Mouse (Mus musculus) midbrain, embryonic 13.5 days (tissue): ENCODE measurements around the gene Dbn1. TPM values are rescaled to one million over a fixed set of nuclear protein-coding genes. Genes with fewer than 3 reads are reported as not detected.

Experiments used
- ATAC-seq: fragments of 200-750 bp; cut with Nextera tagmentation; 2 replicates; pipeline ENCODE4 v1.8.0; 2017; ENCODE audit warnings: mild to moderate bottlenecking, moderate TSS enrichment, moderate library complexity
- H3K27ac ChIP-seq: fragments of 300-500 bp; sonication (generic); 2 replicates; pipeline ENCODE4 v1.5.1; 2015; ENCODE audit warnings: inconsistent platforms, mild to moderate bottlenecking, moderate library complexity
- H3K27me3 ChIP-seq: fragments of 300-500 bp; sonication (generic); 2 replicates; pipeline ENCODE4 v1.6.1; 2015; ENCODE audit warnings: mild to moderate bottlenecking, inconsistent platforms
- H3K36me3 ChIP-seq: fragments of 300-500 bp; sonication (generic); 2 replicates; pipeline ENCODE4 v1.6.1; 2015; ENCODE audit warnings: mild to moderate bottlenecking, inconsistent platforms
- H3K4me1 ChIP-seq: fragments of 300-500 bp; sonication (generic); replicated peaks from 2 replicates; pipeline ENCODE4 v1.6.1; 2015; ENCODE audit warnings: inconsistent platforms
- H3K4me2 ChIP-seq: fragments of 300-500 bp; sonication (generic); replicated peaks from 2 replicates; pipeline ENCODE4 v1.6.1; 2015; ENCODE audit warnings: moderate library complexity, mild to moderate bottlenecking, inconsistent platforms
- H3K4me3 ChIP-seq: fragments of 300-500 bp; sonication (generic); replicated peaks from 2 replicates; pipeline ENCODE4 v1.5.1; 2015; ENCODE audit warnings: mild to moderate bottlenecking, inconsistent platforms
- H3K9ac ChIP-seq: fragments of 300-500 bp; sonication (generic); replicated peaks from 2 replicates; pipeline ENCODE4 v1.6.1; 2015; ENCODE audit warnings: mild to moderate bottlenecking, inconsistent platforms
- H3K9me3 ChIP-seq: fragments of 300-500 bp; sonication (generic); 2 replicates; pipeline ENCODE4 v1.6.1; 2016; ENCODE audit warnings: mild to moderate bottlenecking, inconsistent platforms
- WGBS: fragments of 180-500 bp; shearing (Covaris S2); methylation state at CpG from one replicate; pipeline ENCODE4 v1.1.7; 2015; 5-methylcytosine and 5-hydroxymethylcytosine counted together
- polyA plus RNA-seq: library from polyadenylated mRNA; unstranded; fragments of >200 nt; fragmentation: Nextera tagmentation; extraction: Ambion mirVana; gene quantifications from 2 replicates; pipeline ENCODE4 v1.2.1, GENCODE M21; 2015

Dbn1 gene
- 655 and 674 TPM in 2 replicates for polyA plus RNA-seq

DNA sequence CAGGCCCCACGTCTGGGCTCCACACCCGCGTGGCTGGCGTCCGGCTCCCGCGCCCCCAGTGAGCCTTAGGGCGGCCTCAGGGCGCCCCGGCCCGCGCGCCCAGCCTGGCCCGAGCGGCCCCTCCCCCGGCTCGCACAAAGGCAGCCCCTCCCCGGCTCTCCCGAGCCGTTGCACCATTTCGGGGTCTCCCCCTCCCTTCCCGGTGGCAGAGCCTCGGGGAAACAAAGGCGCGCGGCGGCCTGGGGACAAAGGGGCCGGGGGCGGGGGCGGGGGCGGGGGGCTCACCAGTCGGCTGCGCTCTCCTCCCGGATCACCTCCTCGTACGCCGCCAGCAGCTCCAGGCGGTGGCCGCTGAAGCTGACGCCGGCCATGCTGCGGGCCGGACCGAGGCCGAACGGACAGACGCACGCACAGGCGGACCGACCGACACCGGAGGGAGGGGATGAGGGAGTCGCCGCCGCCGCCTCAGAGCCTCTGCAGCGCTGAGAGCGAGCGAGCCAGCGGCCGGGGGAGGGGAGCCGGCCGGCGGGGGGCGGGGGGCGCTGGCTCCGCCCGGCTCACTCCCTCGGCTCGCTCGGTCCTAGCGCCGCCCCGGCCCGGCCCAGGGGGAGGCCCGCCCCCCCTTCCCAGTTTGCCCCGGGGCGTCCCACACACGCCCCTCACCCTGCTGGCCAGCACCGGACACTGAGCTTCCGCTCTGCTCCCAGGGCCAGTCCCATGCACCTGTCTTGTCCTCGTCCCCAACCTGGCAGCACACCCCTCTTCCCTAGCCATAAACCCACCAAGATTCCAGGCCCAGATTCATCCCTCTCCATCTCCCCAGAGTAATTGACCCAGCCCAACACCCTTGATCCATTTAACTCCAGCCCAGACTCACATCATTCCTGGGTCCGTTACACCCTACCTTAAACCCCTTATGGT is at the start of gene Dbn1:
Gene Dbn1, minus strand, starts transcription at position 534 of the 921 bp plus-strand sequence.
- peak within 1 kb of the TSS; percentile 97 for H3K4me3 ChIP-seq
- peaks cover 5% of the 10 kb centered on the region; the same call in 1 of the 2 replicates for H3K36me3 ChIP-seq
- H3K27ac ChIP-seq = peak within 1 kb of the TSS; percentile 100
- peak within 1 kb of the TSS; percentile 100 for H3K9ac ChIP-seq
- peak; percentile 78 for ATAC-seq
- peaks cover 48% of the 10 kb centered on the region for H3K4me1 ChIP-seq
- WGBS = under 1% methylated on average over 53 of the region's 83 CpGs
- H3K4me2 ChIP-seq = peak within 1 kb of the TSS; percentile 100
- H3K9me3 ChIP-seq = no peaks in the 10 kb centered on the region
- H3K27me3 ChIP-seq = no peaks in the 10 kb centered on the region

DNA sequence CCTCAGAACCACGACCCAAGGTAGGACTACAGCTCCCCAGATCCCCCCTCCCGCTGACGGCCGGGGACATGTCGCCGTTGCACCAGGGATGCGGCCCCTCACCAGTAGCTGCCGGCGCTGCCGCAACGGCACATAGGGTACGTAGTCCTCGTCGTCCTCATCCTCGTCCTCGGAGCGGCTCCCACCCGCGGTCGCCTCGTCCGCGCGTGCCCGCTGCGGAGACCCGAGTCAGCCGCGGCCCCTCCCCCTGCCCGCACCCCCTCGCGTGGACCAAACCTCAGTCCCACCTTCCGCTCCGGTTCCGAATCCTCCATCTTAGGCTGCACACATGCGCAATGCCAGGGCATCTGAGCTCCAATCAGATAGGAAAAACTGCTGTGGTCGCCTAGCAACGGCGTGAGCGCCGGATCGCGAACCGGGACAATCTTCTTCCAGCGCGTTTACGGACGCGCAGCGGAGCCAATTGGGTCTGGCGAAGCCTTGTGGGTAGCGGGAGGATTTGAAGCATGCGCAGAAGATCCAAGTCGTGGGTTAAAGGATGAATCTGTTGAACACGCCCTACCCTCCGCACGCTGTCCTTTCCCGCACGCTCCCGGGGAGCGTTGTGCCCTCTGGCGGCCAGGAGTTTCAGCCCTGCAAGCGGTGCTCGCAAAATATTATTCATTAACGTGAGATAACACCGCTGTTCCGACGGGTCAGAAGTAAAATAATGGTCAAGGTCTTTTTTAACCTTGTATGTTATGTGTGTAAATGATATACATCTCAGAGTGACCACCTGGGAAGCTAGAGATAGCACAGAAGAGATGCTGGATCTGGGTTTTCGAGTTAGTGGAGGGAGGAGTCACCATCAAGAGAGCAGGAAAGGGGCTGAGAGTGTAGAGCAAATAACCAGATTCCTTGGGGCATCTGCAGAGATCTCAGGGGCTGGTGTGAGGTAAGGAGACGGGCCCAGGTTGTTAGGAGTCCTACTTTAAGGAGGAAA is 48.6 kb upstream of the Dbn1 start, which contains the start of gene Ddx41:
Gene Ddx41, minus strand, starts transcription at position 465 of the 982 bp plus-strand sequence.
- H3K4me3 ChIP-seq = peak within 1 kb of the TSS; percentile 80
- WGBS = under 1% methylated on average over 70 of the region's 70 CpGs
- H3K9ac ChIP-seq = peak within 1 kb of the TSS; percentile 83
- peaks cover 17% of the 10 kb centered on the region for H3K4me1 ChIP-seq
- peak; percentile 98 for ATAC-seq
- H3K27ac ChIP-seq = peak within 1 kb of the TSS; percentile 84
- no peaks in the 10 kb centered on the region for H3K9me3 ChIP-seq
- peaks cover 79% of the 10 kb centered on the region for H3K36me3 ChIP-seq
- H3K27me3 ChIP-seq = no peaks in the 10 kb centered on the region
- peak within 1 kb of the TSS; percentile 94 for H3K4me2 ChIP-seq

DNA sequence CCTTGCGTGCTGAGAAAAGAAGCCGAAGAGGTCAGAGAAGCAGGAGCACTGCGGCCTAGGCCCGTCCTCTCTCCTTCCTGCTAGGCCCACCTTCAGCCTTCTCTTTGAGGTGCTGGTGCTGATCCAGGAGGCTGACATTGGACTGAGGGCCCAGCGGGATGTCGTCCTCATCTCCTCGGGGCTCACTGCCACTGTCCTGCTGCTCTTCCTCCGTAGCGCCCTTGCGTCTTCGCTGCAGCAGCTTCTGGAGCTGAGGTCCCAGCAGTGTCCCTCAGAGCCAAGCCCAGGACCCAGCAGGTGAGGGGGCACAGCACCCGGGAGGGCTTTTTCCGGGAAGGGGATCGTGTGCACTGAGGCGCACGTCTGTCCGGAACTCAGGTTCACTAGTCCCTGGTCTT is 47.9 kb upstream of the Dbn1 start:
- H3K27ac ChIP-seq = peak overlapping the region; percentile 84
- H3K9me3 ChIP-seq = no peaks in the 10 kb centered on the region
- H3K4me2 ChIP-seq = peak overlapping the region; percentile 94
- peaks cover 17% of the 10 kb centered on the region for H3K4me1 ChIP-seq
- H3K4me3 ChIP-seq = peak overlapping the region; percentile 80
- H3K27me3 ChIP-seq = no peaks in the 10 kb centered on the region
- no peak for ATAC-seq
- H3K9ac ChIP-seq = peak overlapping the region; percentile 83
- WGBS = 19% methylated on average over 17 of the region's 17 CpGs
- H3K36me3 ChIP-seq = peaks cover 79% of the 10 kb centered on the region

DNA sequence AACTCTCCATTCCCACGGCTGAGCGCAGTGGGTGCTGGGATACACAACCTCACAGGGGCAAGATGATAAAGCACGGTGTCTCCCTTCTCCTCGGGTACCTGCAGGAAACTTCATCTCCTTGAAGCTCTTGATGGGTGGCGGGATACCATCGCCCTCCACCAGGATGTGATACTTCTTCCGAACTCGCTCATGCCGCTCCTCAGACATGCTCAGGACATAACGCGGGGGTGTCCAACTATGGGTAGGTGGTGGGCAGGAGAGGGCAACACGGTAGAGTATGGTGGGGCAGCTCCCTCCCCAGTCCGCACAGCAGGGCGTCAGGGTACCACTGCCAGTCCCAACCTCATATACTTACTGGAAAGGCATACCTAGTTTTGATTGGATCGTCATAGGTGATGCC is 47.3 kb upstream of the Dbn1 start:
- H3K36me3 ChIP-seq = peaks cover 79% of the 10 kb centered on the region
- H3K9me3 ChIP-seq = no peaks in the 10 kb centered on the region
- peak overlapping the region; percentile 94 for H3K4me2 ChIP-seq
- no peak overlapping the region for H3K27ac ChIP-seq
- peaks cover 17% of the 10 kb centered on the region for H3K4me1 ChIP-seq
- peak overlapping the region; percentile 83; the same call in 1 of the 2 replicates for H3K9ac ChIP-seq
- WGBS = 93% methylated on average over 15 of the region's 15 CpGs
- peak overlapping the region; percentile 80 for H3K4me3 ChIP-seq
- H3K27me3 ChIP-seq = no peaks in the 10 kb centered on the region
- no peak for ATAC-seq

DNA sequence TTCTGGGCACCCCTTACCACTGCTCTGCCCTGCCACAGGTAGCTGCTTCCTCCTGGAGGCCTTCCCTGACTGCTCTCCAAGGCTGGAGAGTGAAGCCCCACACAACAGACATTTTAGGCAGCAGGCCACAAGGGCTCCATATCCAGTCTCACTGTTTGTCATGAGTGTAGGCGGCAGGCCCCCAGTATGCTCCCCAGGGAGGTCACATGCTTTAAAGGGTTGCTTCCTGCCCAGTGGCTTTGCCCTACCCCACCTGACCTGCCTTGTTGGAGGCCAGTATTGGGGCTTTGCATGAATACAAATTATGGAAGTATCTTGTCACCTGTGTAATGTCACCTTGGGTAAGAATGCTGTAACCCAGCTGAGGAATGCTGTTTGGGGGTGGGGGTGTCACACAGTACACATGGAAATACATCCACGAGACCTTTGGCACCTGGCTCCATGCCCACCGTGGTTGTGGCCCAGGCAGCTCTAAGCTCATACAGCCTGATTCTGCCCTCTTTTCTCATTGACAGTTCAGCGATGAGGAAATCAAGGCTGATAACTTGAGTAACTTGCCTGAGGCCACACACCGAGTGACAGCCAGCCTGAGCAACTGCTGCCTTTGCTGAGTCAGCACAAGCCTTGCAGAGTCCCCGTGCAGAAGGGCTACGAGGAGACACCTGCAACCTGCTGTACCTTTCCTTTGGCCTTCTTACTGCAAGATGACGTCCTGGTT is 41.4 kb upstream of the Dbn1 start, which contains the start of gene Dok3:
Gene Dok3, minus strand, starts transcription at position 99 of the 718 bp plus-strand sequence.
- no peak within 1 kb of the TSS for H3K4me3 ChIP-seq
- 87% methylated on average over 8 of the region's 8 CpGs for WGBS
- no peak within 1 kb of the TSS for H3K9ac ChIP-seq
- H3K27ac ChIP-seq = no peak within 1 kb of the TSS
- H3K4me2 ChIP-seq = no peak within 1 kb of the TSS
- no peaks in the 10 kb centered on the region for H3K4me1 ChIP-seq
- peaks cover 57% of the 10 kb centered on the region for H3K36me3 ChIP-seq
- H3K27me3 ChIP-seq = no peaks in the 10 kb centered on the region
- no peaks in the 10 kb centered on the region for H3K9me3 ChIP-seq
- ATAC-seq = no peak

DNA sequence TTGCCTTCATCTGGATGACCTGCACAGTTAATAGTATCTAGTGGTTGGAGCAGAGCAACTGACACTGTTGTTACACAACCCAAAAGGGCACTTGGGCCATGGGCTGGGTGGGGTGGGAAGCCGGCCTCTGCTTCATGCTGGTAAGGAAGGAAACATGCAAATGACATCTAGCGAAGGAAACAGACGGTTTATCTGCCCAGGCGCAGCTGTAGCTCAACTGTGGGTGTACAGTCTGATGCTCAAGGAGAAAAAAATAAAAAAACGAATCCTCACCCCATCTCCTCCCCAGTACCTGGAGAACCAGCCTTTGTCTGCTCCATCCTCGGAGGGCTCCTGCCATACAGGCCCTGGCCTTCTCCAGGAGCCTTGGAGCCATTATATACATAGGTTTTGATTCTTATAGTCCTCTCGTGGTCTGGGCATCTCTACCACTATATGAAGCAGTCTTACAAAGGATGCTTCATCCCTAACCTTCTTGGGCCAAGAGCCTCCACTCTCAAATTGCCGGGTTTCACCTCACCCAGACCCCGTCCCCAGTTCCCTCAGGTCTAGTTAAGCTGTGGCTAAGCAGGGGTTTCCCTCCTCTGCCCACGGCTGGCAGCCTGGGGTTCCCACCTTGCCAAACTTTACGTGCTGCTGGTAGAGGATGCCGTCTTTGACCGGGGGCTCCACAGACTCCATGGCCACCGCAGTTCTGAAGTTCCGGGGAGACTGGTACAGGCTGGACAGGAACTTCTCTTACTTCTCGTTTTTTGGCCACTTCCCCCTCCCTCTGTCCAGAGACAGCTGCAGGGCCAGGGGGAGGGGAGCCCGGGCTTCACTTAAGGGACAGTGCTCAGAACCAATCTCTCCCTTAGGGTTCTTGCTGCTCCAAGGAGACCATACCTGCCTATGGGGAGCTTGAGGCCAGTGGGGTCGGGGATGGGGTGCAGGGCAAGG is 40.2 kb upstream of the Dbn1 start:
- 87% methylated on average over 18 of the region's 18 CpGs for WGBS
- no peaks in the 10 kb centered on the region for H3K9me3 ChIP-seq
- H3K4me3 ChIP-seq = no peak overlapping the region
- peaks cover 55% of the 10 kb centered on the region for H3K36me3 ChIP-seq
- H3K27me3 ChIP-seq = no peaks in the 10 kb centered on the region
- H3K4me1 ChIP-seq = no peaks in the 10 kb centered on the region
- ATAC-seq = no peak
- no peak overlapping the region for H3K4me2 ChIP-seq
- no peak overlapping the region for H3K27ac ChIP-seq
- no peak overlapping the region for H3K9ac ChIP-seq

GRCm38 (mm10) chr13:55527212-55527611 is 39.3 kb upstream of the Dbn1 start:
- WGBS = 86% methylated on average over 16 of the region's 16 CpGs
- H3K4me2 ChIP-seq = no peak overlapping the region
- ATAC-seq = no peak
- H3K36me3 ChIP-seq = peaks cover 51% of the 10 kb centered on the region
- H3K27me3 ChIP-seq = no peaks in the 10 kb centered on the region
- no peak overlapping the region for H3K4me3 ChIP-seq
- no peaks in the 10 kb centered on the region for H3K9me3 ChIP-seq
- no peak overlapping the region for H3K27ac ChIP-seq
- H3K9ac ChIP-seq = no peak overlapping the region
- no peaks in the 10 kb centered on the region for H3K4me1 ChIP-seq

GRCm38 (mm10) chr13:55525733-55526553 is 38.0 kb upstream of the Dbn1 start:
- Histone ChIP-seq H3K27ac (no peak overlapping the region), H3K4me3 (no peak overlapping the region), H3K27me3 (no peaks in the 10 kb centered on the region), H3K4me1 (no peaks in the 10 kb centered on the region), H3K36me3 (peaks cover 38% of the 10 kb centered on the region), H3K4me2 (no peak overlapping the region), H3K9me3 (no peaks in the 10 kb centered on the region), H3K9ac (no peak overlapping the region)
- peak; percentile 38; the same call in 1 of the 2 replicates for ATAC-seq
- WGBS = 81% methylated on average over 16 of the region's 16 CpGs

GRCm38 (mm10) chr13:55523951-55524600 is 36.2 kb upstream of the Dbn1 start:
- WGBS = 90% methylated on average over 23 of the region's 23 CpGs
- H3K4me2 ChIP-seq = no peak overlapping the region
- no peak for ATAC-seq
- no peaks in the 10 kb centered on the region for H3K27me3 ChIP-seq
- no peak overlapping the region for H3K9ac ChIP-seq
- H3K36me3 ChIP-seq = peaks cover 20% of the 10 kb centered on the region
- H3K4me1 ChIP-seq = no peaks in the 10 kb centered on the region
- H3K9me3 ChIP-seq = no peaks in the 10 kb centered on the region
- H3K27ac ChIP-seq = no peak overlapping the region
- H3K4me3 ChIP-seq = no peak overlapping the region
